Mouse (Mus musculus) kidney, postnatal 10 days (tissue): ENCODE measurements around the gene F830045P16Rik.
"Not testable (repeated sequence)": the region's sequence is repeated elsewhere in the genome, so short reads cannot be mapped to it uniquely, and the experiment has no call there.

Experiments
- DNase-seq: peaks from one replicate; pipeline ENCODE4 v3.0.0; 2021; ENCODE audit warnings: mixed read lengths

The F830045P16Rik gene

DNA sequence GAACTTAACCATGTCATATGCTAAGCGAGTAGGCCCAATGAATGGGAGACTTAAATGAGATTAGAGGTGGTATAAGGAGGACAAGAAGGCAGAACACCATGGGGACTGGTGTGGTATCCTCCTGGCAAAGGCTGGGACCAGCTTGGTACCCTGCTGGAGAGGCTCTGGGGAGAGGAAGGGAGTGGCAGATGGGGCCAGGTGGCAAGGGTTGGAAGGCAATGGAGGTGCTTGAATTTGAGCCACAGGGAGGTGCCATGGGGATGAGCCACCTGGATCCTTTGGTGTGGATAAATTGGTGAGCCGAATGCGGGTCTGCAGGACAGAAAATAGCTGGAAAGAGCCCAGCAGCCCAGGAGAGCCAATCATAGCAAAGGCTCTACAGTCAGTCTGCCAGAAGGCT is 8.5 kb upstream of the F830045P16Rik start:
- no peak for DNase-seq

DNA sequence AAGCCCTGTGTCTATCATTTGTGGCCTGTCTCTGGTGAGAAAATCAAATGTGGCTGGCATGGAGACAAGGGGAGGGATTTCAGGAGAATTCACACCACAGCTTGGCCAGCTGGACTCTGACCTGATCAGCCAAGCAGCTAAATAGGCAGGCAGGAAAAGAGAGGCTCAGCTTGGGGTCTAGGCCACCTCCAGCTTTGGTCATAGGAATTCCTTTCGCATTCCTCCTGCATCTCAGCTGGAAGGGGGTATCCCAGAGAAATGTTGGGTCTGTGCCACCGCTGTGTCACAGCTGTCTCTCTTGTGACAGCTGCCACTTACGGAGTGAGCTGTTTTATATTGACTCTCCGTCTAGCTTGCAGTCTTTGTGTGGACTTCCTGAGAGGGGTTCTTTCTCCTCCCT is 8.0 kb upstream of the F830045P16Rik start:
- peak; percentile 70 for DNase-seq

DNA sequence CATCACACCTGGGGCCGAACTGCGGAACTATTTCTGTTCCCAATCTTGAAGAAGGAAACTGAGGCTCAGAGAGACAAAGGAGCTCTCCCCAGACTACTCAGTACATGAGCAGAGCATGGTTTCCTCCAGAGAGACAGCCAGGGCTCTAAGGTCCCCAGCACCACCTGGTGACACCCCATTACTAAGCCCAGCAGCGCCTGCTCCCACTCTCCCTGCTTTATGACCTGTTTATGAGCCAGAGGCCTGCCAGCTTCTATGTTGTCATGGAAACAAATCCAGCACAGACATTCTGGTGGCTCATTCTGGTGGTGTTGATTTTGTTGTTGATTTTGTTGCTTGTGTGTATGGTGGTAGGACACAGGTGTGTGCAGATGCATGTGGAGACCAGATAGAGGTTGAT is 3.6 kb upstream of the F830045P16Rik start:
- DNase-seq, result no peak

DNA sequence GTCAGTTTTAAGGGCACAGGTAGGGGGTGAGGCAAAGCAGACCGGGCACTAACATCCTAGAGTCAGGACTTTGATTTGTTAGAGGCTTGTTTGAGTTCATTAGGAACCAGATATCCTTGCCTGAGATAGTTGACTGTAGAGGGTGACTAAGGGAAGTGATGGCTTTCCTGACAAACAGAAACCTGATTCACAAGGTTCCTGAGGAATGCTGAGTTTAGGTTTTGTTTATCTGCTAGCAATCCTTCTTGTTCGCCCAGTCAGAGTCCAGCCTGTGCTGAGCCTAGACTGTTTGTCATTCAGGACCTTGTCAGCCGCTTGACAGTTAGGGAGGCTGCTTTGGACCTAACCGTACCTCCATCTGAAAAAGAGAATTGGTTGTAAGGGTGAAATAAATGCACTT is 2.8 kb upstream of the F830045P16Rik start:
- DNase-seq, result no peak

DNA sequence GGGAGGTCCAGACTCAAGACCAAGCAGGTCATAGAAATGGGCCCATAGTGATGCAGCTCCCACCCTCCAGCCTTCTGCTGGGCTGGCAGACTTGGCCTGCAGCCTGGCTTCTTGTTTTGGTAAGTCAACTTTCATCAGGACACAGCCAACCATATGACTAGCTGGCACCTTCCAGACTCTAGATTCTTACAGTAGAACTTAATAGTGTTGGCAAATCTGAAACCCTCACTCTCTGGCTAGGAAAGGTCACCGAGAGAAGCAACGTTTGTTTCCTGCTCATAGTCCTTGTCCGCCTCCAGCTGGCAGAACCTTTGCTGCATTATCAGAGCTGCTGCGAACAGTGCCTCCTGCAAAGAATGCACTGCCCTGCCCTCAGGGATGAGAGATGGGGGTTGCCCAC is 1.5 kb upstream of the F830045P16Rik start:
- DNase-seq, result no peak

DNA sequence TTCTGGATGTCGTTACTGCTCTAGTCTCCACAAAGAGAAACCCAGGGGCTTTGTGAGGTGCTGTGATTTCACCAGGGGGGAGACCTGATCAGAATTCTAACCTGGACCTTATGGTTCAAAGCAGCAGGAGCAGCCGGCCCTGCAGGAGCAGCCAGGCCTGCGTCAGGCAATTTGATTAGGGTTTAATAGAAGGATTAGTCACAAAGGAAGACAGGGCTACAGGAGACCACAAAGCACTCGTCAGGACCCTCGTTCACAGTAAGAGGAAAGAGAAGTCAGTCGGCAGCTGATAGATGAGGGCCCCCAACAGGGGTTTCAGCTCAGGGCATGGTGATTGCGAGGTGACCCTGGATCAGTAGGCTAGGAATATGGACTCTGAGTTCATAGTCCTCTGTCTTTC is 958 bp upstream of the F830045P16Rik start:
- DNase-seq, result no peak

DNA sequence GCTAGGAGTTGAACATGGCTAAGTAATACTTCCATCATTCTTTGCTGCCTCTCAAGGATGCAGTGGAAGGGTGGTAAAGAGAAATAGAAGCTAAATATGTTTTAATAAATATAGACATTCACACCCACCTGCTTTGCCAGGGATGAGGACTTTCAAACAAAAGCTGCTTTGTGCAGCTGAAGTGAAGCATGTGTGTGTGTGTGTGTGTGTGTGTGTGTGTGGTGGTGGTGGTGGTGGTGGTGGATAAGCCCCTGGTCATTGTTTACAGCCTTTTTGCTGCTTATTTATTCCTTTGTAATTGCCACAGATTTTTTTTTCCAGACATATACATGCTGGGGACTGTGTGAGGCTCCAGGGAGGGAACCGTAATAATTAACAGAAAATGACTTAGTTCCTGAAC is 524 bp upstream of the F830045P16Rik start:
- DNase-seq, result no peak

DNA sequence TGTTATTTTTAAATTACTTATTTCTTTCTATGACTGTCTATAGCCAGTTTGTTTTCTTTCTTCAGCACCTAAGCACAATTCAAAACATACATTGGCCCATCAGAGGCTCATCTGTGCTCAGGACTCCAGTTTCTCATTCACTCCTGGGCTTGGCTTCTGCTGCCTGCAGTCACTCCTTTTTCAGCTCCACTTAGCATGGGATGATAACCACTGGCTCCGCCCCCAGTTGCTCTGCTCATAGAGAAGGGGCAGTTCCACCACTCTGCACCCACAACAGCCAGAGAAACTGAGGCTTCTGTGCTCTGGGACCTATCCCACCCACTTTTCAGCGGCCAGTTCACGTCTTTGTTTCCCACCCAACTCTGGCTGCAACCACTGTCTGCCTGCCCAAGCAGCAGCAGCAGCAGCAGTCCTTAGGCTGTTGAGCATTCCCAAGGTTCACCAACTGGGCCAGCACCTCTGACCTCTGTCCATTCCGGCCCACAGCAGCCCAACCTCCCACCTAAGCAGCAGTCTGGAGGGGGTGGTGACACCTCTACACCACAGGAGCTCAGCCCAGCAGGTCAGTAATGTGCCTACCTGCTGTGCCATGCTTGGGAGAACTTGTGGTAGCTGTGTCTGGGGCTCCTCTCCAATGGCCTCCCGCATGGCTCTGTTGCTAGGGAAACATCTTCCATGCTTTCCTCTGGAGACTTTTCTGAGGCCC is 1.4 kb downstream of the F830045P16Rik start:
- DNase-seq, result no peak

DNA sequence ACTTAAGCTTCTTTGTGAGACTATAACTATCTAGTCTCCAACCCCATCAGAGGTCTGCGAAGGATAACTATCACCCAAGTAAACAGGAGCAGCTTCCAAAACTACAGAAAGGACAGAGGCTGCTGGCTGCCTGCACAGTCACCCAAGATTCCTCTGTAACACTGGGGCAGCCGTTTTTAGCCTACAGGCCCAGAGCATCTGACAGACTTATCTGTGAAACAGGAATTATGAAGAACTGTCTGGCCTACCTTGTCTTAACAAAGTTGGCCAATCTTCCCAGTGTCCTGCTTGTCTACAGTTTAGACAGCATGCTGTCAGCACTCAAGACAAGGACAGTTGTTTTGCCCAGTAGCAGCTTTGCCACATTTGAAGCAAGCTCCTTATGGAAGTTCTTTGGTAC is 4.5 kb downstream of the F830045P16Rik start:
- DNase-seq, result no peak

DNA sequence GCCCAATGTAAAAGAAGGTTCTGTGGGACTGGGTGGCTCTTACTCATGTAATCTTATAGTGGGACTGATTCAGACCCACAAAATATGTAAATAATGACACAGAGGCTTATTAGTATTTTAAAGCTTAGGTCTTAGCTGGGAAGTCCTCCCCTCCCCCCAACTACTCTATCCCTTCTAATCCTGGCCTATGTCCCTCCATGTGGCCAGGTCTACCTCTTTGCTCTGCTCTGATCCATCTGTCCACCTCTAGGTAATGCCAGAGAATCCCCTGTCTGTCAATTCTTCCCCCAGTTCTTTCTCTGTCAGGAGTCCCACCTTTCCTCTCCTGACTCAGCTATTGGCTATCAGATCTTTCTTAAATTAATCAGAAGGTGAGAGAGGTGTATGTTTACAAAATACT is 5.3 kb downstream of the F830045P16Rik start:
- DNase-seq, result no peak

DNA sequence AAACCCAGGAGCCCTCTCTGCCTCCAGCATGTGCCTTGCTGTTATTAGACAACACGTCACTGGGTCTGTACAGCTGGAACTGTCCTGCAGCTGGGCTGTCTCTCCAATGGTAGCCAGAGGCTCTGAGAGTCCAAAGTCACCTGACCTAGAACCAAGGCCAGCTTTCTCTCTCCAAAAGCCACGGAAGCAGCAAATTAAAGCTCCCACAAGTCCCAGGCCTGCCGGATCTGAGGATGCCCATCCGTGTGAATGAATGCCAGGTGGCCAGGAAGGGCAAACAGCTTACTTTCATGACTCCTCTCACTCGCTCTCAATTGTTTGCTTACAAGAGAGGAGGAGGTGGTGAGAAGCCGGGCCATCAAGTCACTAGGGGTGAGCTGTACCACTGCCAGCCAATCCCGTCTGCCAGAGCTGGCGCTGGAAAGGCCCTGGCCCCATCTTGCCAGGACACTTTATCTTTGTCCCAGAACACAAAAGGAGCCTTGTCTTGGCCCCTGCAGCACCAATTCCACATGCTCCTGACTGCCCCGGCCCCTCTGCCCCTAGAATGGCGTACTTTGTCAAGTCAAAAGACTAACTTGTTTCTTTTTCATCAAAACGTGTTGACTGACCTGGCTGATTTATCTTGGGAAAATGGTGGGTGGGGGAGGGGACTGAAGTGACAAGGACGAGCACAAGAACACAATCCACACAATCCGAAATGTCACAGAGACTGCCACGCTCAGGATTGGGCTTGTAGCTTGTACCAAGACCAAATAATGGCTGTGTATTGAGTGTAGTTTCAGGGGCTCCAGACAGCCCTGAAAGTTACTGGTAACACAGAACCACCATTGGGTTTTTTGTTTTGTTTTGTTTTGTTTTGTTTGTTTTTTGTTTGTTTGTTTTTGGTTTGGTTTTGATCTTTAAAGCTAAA is 6.8 kb downstream of the F830045P16Rik start:
- DNase-seq, result no peak

DNA sequence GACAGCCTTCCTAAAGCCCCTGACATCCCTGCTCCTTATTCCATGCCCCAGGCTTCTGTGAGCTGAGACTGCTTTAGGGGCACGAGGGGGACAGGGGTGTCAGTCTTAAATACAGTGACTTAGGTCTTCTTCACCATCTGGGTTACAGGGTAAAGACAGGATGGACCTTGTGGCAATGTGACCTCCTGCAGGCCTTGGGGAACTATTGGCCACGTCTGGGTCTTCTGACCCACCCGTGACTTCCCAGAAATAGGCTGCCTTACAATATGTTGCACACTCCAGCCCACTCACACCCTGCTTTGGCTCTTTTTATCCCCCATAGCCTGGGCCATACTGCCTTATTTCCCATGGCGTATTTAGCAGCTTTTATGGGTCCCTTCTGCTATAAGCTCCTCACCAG is 8.5 kb downstream of the F830045P16Rik start:
- no peak for DNase-seq

DNA sequence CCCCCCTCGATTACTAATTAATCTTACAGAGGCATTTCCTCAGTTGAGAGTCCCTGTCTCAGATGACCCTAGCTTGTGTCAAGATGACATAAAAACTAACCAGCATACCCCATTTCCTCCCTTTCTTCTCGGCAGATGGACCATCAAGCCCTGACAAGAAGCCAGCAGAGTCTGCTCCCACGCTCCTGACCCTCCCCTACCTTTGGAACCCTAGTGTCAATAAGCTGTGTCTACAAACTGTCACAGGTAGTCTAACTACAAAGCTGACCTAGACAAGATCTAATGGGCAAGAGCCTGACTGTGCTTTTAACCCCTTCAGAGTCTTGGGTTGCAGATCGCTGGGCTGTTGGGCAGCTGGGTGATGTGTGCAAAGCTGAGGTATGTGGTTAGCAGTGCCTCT is 10.1 kb downstream of the F830045P16Rik start:
- no peak for DNase-seq

DNA sequence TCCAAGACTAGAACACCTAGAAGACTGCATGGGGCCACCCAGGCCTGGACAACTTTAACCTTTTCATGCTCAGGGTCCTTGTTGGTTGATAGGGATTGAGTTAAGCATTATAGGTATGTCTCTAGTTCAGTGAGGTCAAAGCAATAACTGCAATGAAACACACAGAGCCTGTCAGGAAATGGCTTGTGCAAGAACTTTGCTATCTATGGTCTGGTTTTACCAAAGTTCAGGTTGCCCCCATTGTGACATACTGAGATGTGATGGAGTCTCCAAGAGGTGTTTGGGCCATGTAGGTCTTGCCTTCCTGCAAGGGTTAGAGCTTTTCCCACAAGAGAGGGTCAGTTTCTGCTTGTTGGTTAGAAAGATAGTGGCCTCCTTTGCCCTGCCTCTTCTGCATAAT is 10.8 kb downstream of the F830045P16Rik start:
- DNase-seq, result no peak

DNA sequence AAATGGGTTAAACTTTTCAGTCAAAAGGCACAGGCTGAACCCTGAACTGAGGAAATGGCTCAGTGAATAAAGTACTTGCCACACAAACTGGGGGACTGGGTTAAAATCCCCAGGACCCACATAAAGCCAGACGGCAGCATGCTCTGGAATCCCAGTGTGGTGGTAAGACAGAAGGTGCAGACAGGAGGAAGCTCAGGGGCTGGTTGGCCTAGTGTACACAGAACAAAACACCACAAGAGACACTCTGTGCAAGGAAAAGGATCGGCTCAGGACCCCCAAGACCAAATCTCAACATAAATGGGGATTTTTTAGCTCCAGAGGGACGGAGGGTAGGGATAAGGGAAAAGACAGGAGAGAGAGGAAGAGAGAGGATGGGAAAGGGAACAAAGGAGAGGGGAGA is 17.9 kb downstream of the F830045P16Rik start:
- DNase-seq, result no peak

DNA sequence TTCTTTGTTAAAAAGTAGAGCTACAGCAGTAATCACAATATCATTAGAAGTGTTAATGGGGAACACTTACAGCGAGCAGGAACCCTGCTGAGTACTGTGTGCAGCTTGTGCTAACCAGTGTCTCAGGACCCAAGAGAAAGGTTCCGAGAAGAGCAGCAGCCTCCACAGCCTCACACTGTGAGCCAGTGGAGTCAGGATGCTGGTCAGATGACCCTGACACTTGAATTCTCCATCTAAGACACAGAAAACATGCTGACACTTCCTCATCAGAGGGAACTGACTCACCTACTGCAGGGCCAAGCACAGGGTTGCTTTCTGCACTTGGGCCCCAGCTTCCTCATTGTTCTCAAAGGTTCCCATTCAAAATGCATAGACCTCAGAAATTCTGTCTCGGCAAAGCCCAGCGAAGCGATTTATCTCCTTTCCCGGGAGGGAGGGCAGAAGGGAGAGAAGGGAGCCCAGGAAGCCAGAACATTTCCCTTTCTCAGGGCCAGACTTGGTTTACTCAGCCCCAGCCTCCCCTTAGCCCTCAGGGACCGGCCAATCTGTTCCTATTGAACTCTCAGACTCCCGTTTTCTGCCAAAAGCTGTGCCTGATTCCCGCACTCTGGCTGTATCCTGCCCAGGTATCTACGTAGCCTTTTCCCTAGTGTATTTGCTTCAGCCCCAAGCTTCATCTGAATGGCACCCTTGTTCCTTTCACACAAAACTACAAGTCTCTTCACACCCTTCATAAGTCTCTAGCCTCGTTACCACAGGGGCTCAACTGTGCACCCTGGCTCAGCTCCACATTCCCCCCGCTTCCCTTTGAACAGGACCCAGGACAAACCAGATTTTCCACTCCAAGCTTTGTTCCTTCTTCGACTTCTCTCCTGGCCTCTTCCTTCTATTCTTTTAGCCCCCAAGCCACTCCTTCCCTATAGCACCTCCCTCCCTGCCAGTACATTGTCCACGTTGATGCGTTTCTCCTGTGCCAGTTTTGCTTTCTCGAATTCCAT is 21.2 kb downstream of the F830045P16Rik start:
- DNase-seq, result peak; percentile 16

DNA sequence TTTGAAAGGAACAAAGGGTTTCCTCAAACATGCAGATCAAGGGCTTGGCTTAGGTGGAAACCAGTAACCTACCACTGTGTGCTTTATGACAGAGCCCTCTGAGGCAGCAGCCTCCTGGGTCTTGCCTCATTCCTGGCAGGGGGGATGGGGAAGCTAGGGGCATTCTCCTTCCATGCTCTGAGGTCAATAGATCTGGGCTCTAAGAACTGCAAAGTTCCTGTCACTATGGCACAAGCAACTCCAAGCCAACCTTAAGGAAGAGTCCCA is 22.1 kb downstream of the F830045P16Rik start:
- DNase-seq, result no peak

DNA sequence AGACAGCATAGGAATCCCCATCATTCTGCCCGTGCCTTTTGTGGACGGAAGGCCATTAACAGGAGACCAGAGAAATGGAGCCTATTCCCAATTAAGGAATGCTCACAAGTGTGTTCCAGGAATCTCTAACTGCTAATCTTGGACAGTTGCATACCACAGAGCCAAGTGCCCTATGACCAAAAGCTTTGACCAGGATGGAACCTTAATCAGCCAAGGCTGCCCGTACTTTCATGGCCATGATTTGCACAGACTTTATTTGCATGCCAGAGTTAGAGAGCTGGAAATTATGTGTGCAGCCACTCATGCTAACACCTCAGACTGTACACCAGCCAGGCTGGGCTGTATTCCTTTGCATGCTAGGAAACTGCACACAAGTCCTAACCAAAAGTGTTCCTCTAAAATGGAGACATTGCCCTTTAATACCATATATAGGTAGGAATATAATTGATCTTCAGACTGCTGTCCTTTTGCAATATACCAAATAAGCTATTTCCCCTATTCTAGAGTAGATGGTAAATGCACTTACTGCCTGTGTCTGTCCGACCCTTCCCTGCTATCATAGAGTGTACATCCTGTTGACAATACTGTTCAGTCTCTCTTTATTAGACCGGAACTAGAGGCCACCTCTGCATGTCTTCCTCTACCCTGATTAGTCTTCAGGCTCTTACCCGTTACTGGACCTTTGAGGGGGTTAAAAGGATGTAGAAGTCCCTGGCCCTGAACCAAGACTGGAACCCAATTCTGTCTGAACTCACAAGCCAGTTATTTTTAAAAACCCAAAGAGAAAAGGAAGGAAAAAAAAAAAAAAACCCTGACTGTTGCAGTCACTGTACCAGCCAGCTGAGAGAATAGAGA is 22.6 kb downstream of the F830045P16Rik start:
- DNase-seq, result no peak

DNA sequence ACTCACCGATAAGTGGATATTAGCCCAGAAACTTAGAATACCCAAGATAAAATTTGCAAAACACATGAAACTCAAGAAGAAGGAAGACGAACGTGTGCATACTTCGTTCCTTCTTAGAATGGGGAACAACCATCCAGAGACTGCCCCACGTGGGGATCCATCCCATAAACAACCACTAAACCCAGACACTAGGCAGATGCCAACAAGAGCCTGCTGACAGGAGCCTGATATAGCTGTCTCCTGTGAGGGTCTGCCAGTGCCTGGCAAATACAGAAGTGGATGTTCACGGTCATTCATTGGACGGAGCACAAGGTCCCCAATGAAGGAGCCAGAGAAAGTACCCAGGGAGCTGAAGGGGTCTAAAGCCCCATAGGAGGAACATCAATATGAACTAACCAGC is 24.3 kb downstream of the F830045P16Rik start:
- DNase-seq, result not testable (repeated sequence)

DNA sequence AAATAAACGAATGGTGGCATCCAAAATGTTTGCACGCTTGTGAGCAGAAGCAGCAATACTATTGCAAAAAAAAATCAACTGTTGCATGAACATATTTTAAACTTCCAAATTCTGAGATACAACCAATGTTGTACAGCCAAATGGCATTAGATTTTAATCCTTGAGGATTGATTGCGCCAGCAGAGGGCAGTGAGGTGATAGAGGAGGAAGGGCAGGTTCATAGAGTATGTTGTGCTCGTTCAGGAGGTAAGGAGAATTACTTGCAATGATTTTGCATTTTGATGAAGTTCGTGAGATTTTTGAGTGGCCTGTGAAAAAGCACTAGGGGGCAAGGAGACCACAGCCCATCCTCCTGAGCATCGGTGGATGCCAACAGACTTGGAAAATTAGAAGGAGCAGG is 33.8 kb downstream of the F830045P16Rik start:
- peak; percentile 80 for DNase-seq

DNA sequence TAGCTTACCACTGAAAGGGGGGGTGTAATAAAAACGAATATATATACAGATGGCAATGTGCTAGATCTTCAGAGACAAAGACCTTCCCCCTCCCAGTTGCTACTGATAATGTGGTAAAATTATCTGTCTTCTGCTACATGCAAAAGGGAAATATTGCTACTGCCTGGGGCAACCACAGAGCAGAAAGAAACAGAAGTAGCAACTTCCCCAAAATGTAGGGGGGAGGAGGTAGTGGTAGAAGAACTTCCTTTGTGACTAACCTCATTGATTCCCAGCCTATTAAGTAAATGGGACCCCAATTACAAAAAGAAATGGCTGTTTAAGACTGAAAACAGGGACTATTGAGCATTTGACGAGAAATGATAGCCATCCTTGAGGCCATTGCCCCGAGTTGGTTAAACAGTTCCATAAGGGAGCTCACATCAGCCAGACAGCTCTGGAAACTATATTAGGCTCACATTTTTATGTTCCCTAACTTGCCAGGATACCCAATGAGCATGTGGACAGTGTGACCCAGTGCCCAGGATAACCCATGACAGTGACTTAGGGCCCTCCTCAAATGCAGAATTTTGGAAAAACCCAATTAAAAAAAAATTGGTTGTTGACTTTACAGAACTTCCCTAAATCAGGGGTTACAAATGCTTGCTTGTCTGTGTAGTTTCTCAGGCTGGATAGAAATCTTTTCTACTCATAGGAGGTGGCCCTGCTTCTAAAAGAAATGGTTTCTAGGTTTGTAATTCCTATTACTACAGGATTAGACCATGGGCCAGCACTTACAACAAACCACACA is 46.7 kb downstream of the F830045P16Rik start:
- DNase-seq, result no peak
